Mouse (Mus musculus): ENCODE results near the gene Orc3. TPM values are rescaled to one million over a fixed set of nuclear protein-coding genes. Genes with fewer than 3 reads are reported as not detected.

Gene Orc3
- 10 to 100 TPM; 44.9 to 60.9 TPM for total RNA-seq (2021)

GRCm38 (mm10) chr4:34614630-34615094, at the start of gene Orc3, which contains the start of gene Rars2:
Gene Orc3, minus strand, starts transcription at chr4:34614944.
Gene Rars2, plus strand, starts transcription at chr4:34614957.
- DNase-seq (ENCODE audit: extremely low spot score in 1 of 2, low spot score in 1 of 2), result peak; percentile 87 to 89

- DNase-seq (ENCODE audit: extremely low spot score in 1 of 2, low spot score in 1 of 2), result no peak
Observed at GRCm38 (mm10) chr4:34661927-34662326, 47.2 kb upstream of the Orc3 start.

- no peak for DNase-seq (ENCODE audit: extremely low spot score in 1 of 2, low spot score in 1 of 2)
Observed at GRCm38 (mm10) chr4:34661514-34661913, 46.8 kb upstream of the Orc3 start.

GRCm38 (mm10) chr4:34659012-34659411, 44.3 kb upstream of the Orc3 start:
- DNase-seq (ENCODE audit: extremely low spot score in 1 of 2, low spot score in 1 of 2), result no peak

- DNase-seq (ENCODE audit: extremely low spot score in 1 of 2, low spot score in 1 of 2), result no peak
Observed at GRCm38 (mm10) chr4:34656101-34656500, 41.4 kb upstream of the Orc3 start.

GRCm38 (mm10) chr4:34653179-34653578, 38.4 kb upstream of the Orc3 start:
- no peak for DNase-seq (ENCODE audit: extremely low spot score in 1 of 2, low spot score in 1 of 2)

GRCm38 (mm10) chr4:34644779-34645178, 30.0 kb upstream of the Orc3 start:
- DNase-seq (ENCODE audit: extremely low spot score in 1 of 2, low spot score in 1 of 2), result no peak

- DNase-seq (ENCODE audit: extremely low spot score in 1 of 2, low spot score in 1 of 2), result no peak
Observed at GRCm38 (mm10) chr4:34640731-34641130, 26.0 kb upstream of the Orc3 start.

GRCm38 (mm10) chr4:34639745-34640364, 25.1 kb upstream of the Orc3 start:
- DNase-seq (ENCODE audit: extremely low spot score in 1 of 2, low spot score in 1 of 2), result no peak

GRCm38 (mm10) chr4:34637851-34638250, 23.1 kb upstream of the Orc3 start:
- no peak for DNase-seq (ENCODE audit: extremely low spot score in 1 of 2, low spot score in 1 of 2)

GRCm38 (mm10) chr4:34637386-34637785, 22.6 kb upstream of the Orc3 start:
- no peak for DNase-seq (ENCODE audit: extremely low spot score in 1 of 2, low spot score in 1 of 2)

- no peak for DNase-seq (ENCODE audit: extremely low spot score in 1 of 2, low spot score in 1 of 2)
Observed at GRCm38 (mm10) chr4:34636036-34636435, 21.3 kb upstream of the Orc3 start.

- DNase-seq (ENCODE audit: extremely low spot score in 1 of 2, low spot score in 1 of 2), result no peak
Observed at GRCm38 (mm10) chr4:34634129-34634528, 19.4 kb upstream of the Orc3 start.

GRCm38 (mm10) chr4:34629956-34630355, 15.2 kb upstream of the Orc3 start:
- DNase-seq (ENCODE audit: extremely low spot score in 1 of 2, low spot score in 1 of 2), result no peak

GRCm38 (mm10) chr4:34626401-34626800, 11.7 kb upstream of the Orc3 start:
- DNase-seq (ENCODE audit: extremely low spot score in 1 of 2, low spot score in 1 of 2), result no peak

GRCm38 (mm10) chr4:34625556-34625955, 10.8 kb upstream of the Orc3 start:
- DNase-seq (ENCODE audit: extremely low spot score in 1 of 2, low spot score in 1 of 2), result no peak

GRCm38 (mm10) chr4:34616146-34616545, 1.4 kb upstream of the Orc3 start:
- DNase-seq (ENCODE audit: extremely low spot score in 1 of 2, low spot score in 1 of 2), result no peak

GRCm38 (mm10) chr4:34615303-34615702, 559 bp upstream of the Orc3 start:
- peak in 1 of 2 experiments; percentile 13 for DNase-seq (ENCODE audit: extremely low spot score in 1 of 2, low spot score in 1 of 2)

- no peak for DNase-seq (ENCODE audit: extremely low spot score in 1 of 2, low spot score in 1 of 2)
Observed at GRCm38 (mm10) chr4:34613571-34614145, 1.1 kb downstream of the Orc3 start.

- DNase-seq (ENCODE audit: extremely low spot score in 1 of 2, low spot score in 1 of 2), result no peak
Observed at GRCm38 (mm10) chr4:34606658-34607057, 8.1 kb downstream of the Orc3 start.

GRCm38 (mm10) chr4:34603123-34603522, 11.6 kb downstream of the Orc3 start:
- DNase-seq (ENCODE audit: extremely low spot score in 1 of 2, low spot score in 1 of 2), result no peak

Measured in layer of hippocampus, postnatal 25 days (tissue).